Mouse (Mus musculus) megakaryocyte, embryonic 14.5 days (primary cell): ENCODE measurements at regions not wholly inside any gene's neighbourhood (a gene's known extent, or its start where the extent isn't known, plus 50 kb on each side); places are given as distances from the start of the nearest gene placed in this dataset.

Experiments
- H3K27me3 ChIP-seq: replicated peaks from 2 replicates; pipeline ENCODE3; 2012; ENCODE audit warnings: inconsistent platforms
- H3K36me3 ChIP-seq: replicated peaks from 2 replicates; pipeline ENCODE3; 2012; ENCODE audit warnings: low read length, inconsistent platforms, mixed read lengths
- H3K4me1 ChIP-seq: 2 replicates; pipeline ENCODE4 v1.6.1; 2012; ENCODE audit warnings: inconsistent platforms
- H3K4me3 ChIP-seq: replicated peaks from 2 replicates; pipeline ENCODE3; 2012; ENCODE audit warnings: moderate library complexity, mild to moderate bottlenecking, inconsistent platforms
- H3K9me3 ChIP-seq: 2 replicates; pipeline ENCODE4 v1.6.1; 2012; ENCODE audit warnings: inconsistent platforms
- FLI1 ChIP-seq: IDR thresholded peaks from 2 replicates; pipeline ENCODE4 v1.6.1; 2012; ENCODE audit warnings: low read length, inconsistent platforms, mixed read lengths
- GATA1 ChIP-seq: IDR thresholded peaks from 3 replicates; pipeline ENCODE4 v1.6.1; 2012; ENCODE audit warnings: mixed read lengths, low read length, inconsistent platforms, borderline replicate concordance

DNA sequence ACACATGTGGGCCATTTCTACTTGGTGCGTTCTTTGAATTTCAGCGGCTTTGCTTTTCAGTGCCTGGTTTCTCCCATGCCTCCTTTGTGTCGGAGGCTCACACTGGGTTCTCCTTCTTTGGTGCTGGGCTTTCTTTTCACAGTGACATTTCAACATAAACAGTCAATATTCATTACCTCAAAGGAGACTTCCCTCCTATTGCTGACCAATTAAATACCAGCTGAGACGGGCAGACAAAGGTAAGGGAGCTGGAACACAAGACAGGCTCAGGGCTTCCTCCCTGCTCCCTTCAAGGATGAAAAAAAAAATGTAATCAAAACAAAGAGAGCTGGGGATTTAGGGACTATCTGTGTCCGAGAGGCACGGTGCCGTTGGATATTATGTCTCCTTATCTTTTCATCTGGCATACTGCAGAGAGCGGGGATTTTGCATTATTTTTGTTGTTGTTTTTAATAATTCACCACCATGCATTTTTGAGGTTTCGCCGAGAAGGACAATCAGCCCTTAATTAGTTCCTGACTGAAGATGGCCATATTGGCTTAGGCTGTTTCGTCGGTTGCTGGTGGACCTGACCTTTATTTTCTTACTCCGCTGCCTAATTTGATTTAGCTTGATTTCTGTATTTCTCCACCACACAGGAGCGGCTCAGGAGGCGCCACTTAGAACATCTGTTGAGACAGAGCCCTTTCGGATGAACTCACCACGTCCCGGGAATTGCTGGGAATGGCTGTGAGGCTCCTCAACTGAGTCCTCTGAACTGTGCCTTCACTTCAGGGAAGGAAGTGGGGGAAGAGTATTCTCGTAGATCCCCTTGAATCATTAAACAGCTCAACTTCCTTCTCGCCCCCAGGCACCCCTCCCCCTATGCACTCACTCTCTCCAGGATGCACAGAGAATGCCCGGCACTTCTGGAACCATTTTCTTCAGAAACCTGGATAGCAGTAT lies 373.9 kb downstream of the Nr2f2 start:
- H3K9me3 ChIP-seq = peaks cover 8% of the 10 kb centered on the region; the same call in 1 of the 2 replicates
- H3K4me1 ChIP-seq = no peaks in the 10 kb centered on the region
- no peaks in the 10 kb centered on the region for H3K27me3 ChIP-seq
- no peaks in the 10 kb centered on the region for H3K36me3 ChIP-seq
- no peak overlapping the region for H3K4me3 ChIP-seq
- TF ChIP-seq FLI1 = no peak

DNA sequence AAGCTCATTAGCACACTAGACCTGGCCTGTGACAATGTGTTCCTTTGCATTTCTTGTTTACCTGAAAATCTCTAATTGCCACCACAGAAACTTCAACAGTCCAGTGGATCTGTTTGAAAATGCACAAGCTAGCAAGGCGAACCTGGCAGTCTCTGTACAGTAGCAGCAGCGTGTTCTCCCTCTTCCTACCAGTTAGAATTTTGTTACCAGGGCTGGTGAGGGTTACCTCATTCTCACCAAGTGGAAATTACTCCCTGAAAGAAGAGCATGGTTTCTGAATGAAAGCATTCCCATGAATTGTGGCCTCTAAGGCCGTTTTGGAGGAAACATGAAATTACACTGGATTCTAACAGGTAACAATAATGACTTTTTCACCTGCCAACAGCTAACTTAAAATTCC lies 374.6 kb downstream of the Nr2f2 start:
- Histone ChIP-seq H3K27me3 (no peaks in the 10 kb centered on the region), H3K9me3 (peaks cover 8% of the 10 kb centered on the region; the same call in 1 of the 2 replicates)
- TF ChIP-seq FLI1 (no peak), GATA1 (no peak)

DNA sequence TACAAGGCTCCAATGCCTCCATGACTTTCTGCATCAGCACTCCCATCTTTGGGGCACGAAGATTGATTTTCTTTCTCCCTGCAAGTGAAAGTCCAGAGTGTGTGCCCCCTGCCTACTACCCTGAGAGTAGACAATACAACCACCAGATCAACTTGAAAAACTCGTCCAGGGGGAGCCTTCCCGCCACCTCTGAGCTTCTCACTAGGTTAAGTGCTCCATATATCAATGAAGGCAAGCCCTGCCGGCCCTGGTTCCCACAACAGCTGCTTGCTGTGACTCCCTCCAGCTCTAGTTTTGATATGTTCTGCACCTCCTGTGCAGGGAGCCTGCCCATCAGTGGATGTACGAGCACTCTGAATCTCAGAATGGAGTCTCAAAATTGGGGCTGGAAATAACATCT lies 377.8 kb downstream of the Nr2f2 start:
- TF ChIP-seq FLI1 (no peak), GATA1 (no peak)
- Histone ChIP-seq H3K36me3 (no peaks in the 10 kb centered on the region), H3K9me3 (peaks cover 5% of the 10 kb centered on the region; the same call in 1 of the 2 replicates), H3K4me1 (no peaks in the 10 kb centered on the region), H3K4me3 (no peak overlapping the region), H3K27me3 (no peaks in the 10 kb centered on the region)

More for the DNA sequence above, 374.6 kb downstream of the Nr2f2 start:
- H3K4me1 ChIP-seq = no peaks in the 10 kb centered on the region
- no peak overlapping the region for H3K4me3 ChIP-seq
- H3K36me3 ChIP-seq = no peaks in the 10 kb centered on the region

DNA sequence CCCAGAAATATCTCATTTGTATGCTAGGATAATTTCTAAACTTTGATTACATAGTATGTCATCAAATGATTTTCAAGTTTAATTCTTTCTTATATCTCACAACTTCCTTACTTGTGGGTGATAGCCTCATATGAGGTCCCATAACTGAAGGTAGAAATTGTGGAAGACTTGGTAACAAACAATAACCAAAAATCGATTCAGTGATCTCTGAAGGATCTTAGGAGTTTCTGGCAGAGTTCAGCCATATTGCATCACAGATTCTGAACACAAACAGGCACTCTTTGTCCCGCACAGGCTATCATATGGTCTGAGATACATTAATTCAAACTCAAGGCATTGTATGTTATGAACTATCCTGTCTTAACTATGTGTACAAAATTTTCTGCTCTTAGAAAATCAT lies 385.2 kb downstream of the Nr2f2 start:
- Histone ChIP-seq H3K9me3 (no peaks in the 10 kb centered on the region), H3K36me3 (no peaks in the 10 kb centered on the region), H3K4me3 (no peak overlapping the region), H3K27me3 (no peaks in the 10 kb centered on the region), H3K4me1 (no peaks in the 10 kb centered on the region)
- no peak for TF ChIP-seq FLI1
- TF ChIP-seq GATA1 = no peak

DNA sequence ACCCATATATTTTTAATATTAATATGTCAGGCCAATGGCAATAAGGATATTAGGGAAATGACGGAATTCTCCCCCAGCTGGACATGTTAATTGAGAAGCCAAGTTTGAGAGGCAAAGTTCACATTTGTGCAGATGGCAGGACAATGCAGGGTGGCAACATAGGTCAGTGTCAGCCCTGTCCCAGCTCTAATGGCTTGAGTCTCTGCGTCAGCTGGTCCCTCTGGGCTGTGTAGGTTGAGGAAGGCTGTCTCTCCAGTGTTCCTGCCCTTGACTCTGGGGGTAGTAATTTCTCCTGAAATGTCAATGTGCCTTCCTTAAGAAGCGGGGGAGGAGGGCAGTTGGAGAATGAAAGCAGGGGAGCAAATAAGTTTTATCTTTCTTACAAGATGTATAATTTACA lies 390.2 kb downstream of the Nr2f2 start:
- Histone ChIP-seq H3K36me3 (no peaks in the 10 kb centered on the region), H3K4me3 (no peak overlapping the region), H3K4me1 (no peaks in the 10 kb centered on the region), H3K27me3 (no peaks in the 10 kb centered on the region), H3K9me3 (no peaks in the 10 kb centered on the region; the same call in 1 of the 2 replicates)
- no peak for TF ChIP-seq FLI1
- TF ChIP-seq GATA1 = no peak

DNA sequence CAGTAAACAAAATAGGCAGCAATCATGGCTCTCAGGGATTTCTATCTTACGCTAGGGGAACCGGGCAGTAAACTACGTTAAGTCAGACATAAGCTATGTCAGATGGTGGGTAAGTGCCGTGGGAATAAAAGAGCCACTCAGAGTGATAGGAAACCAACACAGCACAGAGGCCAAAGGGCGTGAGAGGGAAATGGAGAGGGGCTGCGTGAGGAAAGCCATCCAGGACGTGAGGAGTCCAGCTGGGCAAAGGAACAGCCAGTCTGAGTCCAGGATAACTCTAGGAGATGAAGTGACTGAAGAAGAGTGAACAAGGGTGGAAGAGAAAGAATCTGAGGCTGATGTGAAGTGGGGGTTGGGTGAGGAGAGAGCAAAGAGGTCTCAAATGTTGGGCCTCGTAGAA lies 402.5 kb downstream of the Nr2f2 start:
- H3K36me3 ChIP-seq = no peaks in the 10 kb centered on the region
- H3K4me3 ChIP-seq = no peak overlapping the region
- no peaks in the 10 kb centered on the region for H3K4me1 ChIP-seq
- H3K27me3 ChIP-seq = no peaks in the 10 kb centered on the region
- TF ChIP-seq FLI1 = no peak
- TF ChIP-seq GATA1 = no peak
- H3K9me3 ChIP-seq = peaks cover 2% of the 10 kb centered on the region; the same call in 1 of the 2 replicates

DNA sequence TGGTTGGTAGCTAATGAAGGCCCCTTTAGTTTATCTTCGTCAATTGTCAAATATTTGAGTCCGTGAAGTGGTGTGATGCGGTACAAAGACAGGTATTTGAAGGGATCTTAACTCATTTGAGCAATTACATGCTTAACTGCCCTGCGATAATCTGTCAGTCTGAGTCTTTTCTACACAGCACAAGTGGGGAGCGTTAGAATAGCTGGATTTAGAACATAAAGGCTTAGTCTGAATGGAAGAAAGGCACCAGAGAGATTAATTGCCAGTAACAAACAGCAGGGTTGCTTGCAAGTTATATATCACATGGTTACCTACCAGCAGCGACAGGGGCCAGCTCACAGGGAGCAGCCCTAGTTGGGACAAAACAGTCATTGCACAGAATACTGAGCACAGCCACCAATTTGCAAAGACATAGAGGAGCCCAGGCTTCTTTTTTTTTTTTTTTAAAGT lies 416.3 kb downstream of the Nr2f2 start:
- no peaks in the 10 kb centered on the region for H3K4me1 ChIP-seq
- no peak overlapping the region for H3K4me3 ChIP-seq
- no peaks in the 10 kb centered on the region for H3K36me3 ChIP-seq
- no peak for TF ChIP-seq GATA1
- TF ChIP-seq FLI1 = no peak
- no peaks in the 10 kb centered on the region for H3K27me3 ChIP-seq
- H3K9me3 ChIP-seq = peaks cover 7% of the 10 kb centered on the region; the same call in 1 of the 2 replicates

DNA sequence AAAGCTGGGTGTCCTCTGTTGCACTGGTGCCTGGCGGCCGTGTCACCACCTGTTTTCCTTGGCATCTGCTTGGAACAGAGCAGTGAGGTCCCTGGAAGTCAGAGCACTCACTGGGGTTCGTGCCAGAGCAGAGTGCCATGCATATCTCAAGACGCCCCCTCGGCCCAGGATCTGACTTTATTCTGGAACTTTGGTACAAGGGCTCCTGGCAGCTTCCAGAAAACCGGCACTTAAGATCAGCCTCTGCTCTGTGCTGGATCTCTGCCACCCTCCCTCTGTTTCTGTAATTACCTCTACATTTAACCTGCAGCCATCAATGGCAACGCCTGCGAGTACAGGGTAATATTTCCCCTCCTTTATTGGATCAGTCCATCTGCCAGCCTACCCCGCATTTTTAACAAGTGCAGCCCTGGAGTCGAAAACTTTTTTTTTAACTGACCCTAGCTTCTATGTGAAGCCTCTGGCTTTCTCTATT lies 416.9 kb downstream of the Nr2f2 start:
- no peaks in the 10 kb centered on the region for H3K36me3 ChIP-seq
- TF ChIP-seq FLI1 (no peak), GATA1 (no peak)
- H3K27me3 ChIP-seq = no peaks in the 10 kb centered on the region
- H3K4me3 ChIP-seq = no peak overlapping the region
- H3K4me1 ChIP-seq = no peaks in the 10 kb centered on the region
- H3K9me3 ChIP-seq = peaks cover 7% of the 10 kb centered on the region; the same call in 1 of the 2 replicates

DNA sequence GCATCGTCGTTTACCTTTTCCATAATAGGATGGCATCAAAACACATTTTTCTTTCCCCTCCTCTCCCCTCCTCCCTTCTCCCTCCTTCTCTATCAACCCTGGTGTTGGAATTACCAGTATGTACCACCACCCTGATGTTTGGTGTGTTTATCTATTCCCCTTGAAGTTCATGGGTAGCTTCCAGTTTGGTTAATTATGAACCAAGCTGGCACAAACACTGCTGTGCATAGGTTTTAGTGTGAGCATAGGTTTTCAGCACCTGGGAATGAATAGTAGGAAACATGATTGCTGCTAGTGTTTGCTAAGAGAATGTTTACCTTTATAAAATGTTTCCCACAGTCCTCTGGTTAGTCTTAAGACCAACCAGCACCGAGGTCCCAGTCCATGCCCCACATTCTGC lies 420.1 kb downstream of the Nr2f2 start:
- no peak overlapping the region for H3K4me3 ChIP-seq
- no peaks in the 10 kb centered on the region for H3K4me1 ChIP-seq
- 0 out of 2 replicates have a peak, but pooled peaks cover 3% of the 10 kb centered on the region for H3K9me3 ChIP-seq
- H3K27me3 ChIP-seq = no peaks in the 10 kb centered on the region
- TF ChIP-seq FLI1 (no peak), GATA1 (no peak)
- no peaks in the 10 kb centered on the region for H3K36me3 ChIP-seq

DNA sequence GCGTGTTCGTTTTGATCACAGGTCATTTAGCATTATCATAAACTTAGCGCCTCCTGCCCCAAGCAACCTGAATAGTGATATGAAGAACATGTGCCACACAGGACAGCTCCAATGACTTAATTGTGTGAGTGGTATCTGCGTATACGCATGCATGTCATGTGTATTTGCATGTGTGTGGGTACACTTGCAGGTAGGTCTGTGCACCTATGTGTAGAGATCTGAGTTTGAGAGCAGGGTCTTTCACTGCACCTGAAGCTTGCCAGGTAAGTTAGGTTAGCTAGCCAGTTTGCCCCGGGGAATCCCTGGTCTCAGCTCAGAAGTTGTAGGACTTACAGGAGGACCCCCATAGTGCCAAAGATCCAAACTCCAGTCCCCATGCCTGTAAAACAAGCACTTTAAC lies 424.7 kb downstream of the Nr2f2 start:
- no peaks in the 10 kb centered on the region for H3K4me1 ChIP-seq
- H3K36me3 ChIP-seq = no peaks in the 10 kb centered on the region
- no peaks in the 10 kb centered on the region for H3K27me3 ChIP-seq
- TF ChIP-seq GATA1 (no peak), FLI1 (no peak)
- H3K4me3 ChIP-seq = no peak overlapping the region
- peaks cover 7% of the 10 kb centered on the region; the same call in 1 of the 2 replicates for H3K9me3 ChIP-seq
